Mouse (Mus musculus) heart, adult 11 months (tissue): ENCODE data around the gene Iglon5.

Experiments used
- DNase-seq: peaks from one replicate; pipeline ENCODE4 v3.0.0; 2022

Gene Iglon5

DNA sequence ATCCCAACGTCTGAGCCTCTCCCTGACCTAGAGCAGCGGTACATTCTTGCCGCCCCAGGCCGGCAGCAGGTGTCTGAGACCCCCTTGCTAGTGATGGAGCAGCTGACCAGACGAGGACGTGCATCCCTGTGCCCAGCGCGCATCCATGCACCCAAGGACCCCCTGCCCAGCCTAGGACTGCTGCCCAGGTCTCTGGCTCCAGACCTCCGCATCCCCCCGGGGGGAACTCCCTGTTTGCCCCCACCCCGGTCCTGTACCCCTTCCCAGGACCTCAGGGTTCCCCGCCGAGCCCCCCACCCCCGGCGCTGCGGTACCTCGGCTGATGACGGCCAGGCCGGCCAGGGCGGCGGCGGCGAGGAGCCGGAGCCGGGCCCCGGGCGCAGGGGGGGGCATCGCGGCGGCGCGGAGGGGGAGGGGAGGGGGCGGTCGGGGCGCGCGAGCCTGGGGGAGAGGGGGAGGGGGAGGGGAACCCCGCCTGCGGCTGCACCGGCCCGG is at the start of gene Iglon5:
Gene Iglon5, minus strand, starts transcription at position 445 of the 495 bp plus-strand sequence.
- peak; percentile 88 for DNase-seq

DNA sequence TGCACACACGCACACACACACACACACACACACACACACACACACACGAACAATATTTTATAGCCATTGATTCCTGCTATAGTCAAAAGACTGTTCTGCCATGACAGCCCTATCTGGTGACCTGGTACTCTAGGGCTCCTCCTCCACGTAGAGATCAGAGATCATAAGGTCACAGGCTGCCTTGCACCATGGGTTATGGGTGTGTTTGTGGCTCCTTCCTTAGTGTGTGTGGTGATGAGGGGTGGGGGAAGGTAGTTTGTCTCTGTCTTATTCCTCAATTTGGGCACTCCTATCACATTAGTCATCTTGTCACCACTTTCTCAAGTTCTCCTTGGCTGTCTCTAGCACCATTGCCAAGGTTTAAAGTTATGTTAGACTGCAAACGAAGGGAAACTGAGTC is 48.6 kb upstream of the Iglon5 start:
- DNase-seq, result peak; percentile 14

DNA sequence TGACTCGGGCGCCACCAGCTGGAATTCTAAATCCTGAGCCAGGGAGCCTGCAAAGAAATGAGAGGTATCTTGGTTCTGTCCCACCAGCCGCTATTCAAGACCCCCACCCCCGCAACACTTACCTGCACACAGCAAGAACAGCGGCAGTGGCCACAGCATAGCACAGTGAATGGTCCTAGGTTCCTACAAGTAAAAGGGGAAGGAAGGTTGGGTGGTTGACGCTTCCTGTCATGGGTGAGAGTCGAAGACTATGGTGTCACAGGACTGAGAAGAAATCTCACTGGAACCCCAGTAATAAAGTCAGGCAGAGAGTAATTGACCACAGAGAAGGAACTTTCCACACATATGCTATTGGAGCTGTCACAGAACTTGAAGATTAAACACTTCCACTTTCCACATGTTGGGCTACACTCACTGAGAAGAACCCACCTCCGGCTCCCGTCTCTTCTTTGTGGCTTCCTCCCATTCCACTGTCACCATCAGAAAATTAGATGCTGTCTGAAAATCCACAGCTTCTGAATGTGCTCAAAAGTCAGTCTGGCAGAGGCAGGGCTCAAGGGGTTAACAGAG is 43.1 kb upstream of the Iglon5 start:
- DNase-seq, result peak; percentile 96

DNA sequence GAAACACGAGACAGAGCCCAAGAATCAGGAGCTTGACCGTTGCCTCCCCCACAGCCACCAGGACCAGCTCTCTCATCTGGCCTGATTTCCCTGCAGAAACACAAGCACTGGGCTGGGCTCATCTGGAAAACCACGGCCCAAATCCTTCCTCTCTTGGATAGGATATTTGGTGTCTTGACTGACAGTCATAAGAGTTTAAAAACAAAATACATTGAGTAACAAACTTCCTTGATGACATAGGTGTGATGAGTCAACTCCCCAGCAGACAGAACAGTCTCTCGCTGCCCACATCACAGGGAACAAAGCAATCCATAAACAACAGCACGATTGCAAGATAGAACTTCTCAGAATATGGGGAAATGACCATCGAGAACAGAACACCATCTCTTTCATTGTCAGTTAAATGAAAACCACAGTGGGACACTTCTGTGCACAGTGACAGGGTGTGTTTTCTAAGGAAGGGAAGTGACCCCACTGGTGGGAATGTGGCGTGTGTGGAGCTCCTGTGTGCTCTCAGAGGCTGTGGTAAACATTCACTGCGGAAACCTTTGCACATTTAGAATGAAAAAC is 40.4 kb upstream of the Iglon5 start:
- DNase-seq, result peak; percentile 91

DNA sequence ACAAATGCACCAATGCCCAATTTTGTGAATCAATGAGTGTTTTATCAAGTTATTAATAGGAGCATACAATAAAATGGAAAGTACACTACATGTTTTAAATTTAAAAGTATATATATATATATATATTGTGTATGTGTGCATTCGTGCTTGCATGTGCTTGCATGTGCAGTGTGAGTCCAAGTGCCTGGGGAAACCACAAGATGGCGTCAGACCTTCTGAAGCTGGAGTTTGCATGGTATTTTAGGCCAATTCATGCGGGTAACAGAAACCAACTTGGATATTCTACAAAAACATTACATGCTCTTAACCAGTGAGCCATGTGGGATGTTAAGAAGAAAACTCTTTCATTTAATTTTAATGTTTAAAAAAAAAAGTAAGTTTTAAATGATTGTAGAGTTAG is 35.4 kb upstream of the Iglon5 start:
- peak; percentile 59 for DNase-seq

DNA sequence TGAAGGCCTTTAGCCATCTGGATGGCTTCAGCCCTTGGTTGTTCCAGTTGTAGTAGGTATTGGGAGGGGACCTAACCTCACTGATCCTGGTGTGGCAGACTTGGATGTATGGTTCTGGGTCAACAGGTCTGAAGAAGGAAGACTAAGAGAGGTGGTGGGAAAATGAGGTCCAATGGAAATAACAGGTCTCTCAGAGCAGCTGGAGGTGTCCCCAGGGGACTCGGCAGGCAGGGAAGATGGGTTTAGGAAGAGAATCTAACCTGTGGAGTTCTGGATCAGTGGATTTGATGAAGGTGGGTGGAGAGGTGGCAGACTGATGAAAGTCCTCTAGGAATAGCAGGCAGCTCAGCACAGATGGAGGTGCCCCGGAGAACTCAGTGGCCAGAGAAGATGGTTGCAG is 32.9 kb upstream of the Iglon5 start:
- peak; percentile 55 for DNase-seq

DNA sequence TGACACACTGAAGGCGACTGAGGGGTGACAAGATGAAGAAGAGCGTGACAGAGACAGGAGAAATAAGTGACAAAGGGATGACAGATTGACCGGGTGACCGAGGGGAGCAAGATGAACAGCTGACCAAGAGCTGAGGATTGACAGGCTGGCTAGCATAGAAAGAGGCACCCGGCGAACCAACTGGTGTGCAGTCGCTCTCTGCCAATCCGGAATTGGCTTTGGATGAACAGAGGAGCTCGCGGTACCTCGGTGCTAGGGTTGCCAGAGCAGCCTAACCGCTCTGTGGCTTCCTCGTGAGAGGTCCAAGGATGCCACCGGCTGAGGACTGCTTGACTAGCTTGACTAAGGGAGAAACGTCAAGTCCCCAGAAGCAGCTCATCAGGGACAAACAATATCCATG is 28.5 kb upstream of the Iglon5 start:
- peak; percentile 61 for DNase-seq

DNA sequence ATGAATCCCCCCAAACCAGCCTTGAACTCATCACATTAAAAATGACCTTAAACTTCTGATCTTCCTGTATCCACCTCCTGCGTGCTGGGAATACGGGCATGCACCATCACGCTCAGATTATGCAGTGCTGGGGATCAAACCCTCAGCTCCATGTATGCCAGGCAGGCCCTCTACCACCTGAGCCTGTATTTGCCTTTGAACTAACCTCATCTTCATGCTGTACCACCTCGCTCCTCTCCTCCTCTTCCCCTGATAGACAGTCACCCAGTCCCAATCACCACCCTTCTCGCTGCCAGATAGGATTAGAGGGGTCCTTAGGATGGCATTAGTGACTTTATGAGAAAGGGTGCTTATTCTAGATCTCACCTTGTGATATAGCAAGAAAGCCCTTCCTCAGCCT is 25.2 kb upstream of the Iglon5 start:
- DNase-seq, result peak; percentile 66

DNA sequence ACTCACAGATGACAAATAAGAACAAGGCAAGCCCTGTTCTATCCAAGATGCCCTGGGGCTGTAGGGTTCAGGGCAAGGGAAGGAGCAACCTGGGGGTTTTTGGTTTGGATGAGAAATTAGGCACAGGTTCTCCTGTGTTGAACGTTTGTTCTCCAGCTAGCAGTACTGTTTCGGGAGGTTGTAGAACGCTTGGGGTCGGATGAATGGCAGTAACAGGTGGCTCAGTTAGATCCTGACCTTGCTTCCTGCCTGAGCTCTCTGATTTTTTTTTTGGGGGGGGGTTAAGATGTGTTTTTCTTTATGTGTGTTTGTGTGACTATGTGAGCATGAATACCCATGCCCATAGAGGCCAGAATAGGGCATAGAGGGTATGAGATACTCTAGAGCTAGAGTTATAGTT is 22.6 kb upstream of the Iglon5 start:
- DNase-seq, result no peak

DNA sequence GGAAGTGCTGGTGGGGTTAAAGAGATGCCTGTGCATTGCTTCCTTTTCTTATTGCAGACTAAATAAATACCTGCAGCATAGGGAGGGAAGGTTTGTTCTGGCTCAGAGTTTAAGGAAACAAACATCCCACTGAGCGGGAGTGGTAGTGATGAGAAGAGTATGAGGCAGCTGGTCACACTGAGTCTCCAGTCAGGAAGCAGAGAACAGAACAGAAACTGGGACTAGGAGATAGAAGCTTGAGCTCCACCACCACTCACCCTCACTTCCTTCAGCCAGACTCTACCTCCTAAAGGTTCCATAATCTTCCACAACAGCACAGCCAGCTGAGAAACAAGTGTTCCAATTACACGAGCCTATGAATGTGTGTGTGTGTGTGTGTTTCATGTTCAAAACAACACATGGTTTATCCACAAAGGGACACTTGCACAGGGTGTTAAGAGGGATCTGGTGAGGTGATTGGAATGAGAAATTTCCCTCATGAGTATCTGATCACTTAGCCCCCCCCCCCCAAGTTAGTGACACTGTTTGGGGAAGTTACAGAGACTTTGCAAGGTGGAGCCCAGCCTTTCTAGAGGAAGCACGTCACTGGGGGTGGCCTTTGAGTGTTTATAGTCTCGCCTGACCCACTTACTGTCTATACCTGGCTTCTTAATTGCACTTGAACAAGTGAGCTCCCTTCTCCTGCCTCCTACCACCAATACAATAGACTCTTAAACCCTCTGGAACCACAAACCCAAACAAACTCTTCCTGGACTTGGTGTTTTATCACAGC is 22.0 kb upstream of the Iglon5 start:
- peak; percentile 51 for DNase-seq

DNA sequence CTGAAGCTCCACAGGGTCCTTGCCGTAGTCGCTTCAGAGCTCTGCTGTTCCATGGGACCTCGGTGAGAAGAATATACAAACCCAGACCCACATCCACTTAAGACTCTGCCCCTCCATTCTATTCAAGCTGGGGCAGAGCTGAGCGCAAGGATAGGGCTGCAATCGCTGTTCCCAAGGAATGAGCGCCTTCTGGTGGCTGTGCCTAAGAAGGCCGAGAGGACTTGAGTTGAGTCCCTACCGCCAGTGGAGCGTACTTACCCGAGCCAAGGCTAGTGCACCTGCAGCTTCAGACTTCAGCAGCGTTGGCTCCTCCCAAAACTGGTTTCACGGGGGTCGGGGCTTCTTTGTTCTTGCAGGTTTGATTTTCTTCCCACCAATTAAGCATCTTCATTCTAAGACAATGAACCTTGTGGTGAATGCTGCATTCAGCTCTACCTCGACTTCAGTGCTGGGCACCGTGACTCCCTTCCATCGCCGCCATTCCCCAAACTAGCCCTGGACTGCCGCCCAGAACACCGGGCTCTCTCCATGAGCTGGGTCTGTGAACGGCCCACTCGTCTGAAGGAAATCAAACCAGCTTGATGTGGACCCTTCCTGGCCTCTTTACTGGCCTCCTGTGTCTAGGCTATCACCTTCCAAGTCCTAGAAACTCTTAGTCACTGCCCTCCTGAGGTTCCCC is 5.6 kb upstream of the Iglon5 start:
- DNase-seq, result no peak

DNA sequence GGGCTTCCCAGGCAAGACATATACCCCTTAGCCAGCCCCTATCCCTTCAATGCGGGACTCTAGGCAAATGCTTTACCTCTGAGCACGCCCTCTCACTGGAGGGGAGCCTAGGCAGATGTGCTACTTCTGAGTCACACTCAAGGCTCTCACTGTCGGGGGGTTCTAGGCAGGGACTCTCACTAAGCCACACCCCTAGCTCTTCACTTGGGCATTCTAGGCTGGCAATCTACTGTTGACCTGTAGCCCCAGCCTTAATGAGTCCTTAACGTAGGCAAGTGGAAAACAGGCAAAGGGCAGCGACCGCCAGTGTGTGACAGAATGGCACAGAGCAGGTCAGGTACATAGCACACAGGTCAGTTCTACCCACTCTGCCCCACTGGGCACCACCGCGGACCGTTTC is 986 bp upstream of the Iglon5 start:
- DNase-seq, result no peak

DNA sequence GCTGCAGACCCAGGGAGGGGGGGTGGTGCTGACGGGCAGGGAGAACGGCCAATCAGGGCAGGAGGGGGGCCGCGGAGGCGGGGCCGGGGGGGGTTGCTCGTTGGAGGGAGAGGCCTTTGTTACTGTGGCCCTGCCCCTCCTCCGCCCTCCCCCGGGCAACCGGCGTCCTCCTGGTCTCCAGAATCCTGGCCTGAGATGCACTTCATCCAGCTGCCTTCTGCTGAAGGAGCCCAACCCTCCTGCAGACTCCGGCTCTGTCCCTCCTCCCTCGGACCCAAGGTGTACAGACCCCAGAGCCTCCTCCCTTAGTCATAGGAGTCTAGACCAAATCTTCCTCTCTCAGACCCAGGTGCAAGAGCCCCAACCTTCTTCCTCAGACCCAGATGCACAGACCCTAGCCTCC is 308 bp upstream of the Iglon5 start:
- DNase-seq, result peak; percentile 93

DNA sequence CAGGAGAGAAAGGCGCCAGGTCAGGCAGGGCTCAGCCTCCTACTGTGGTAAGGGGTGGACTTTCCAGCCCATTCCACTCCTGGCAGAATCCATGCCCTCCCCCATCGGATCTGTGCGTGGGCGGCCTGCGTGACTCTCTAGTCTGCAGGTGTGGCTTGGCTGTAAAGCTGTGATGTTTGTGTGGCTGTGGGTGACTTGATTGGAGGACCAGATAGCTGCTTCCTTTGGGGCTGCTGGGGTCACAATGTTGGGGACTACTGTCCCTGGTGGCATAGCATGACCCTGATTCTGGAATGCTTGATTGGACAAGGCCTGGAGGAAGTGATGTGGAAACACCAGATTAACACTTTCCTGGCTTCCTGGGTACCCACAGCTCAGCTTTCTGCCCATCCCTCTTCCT is 1.2 kb downstream of the Iglon5 start:
- DNase-seq, result peak; percentile 82

DNA sequence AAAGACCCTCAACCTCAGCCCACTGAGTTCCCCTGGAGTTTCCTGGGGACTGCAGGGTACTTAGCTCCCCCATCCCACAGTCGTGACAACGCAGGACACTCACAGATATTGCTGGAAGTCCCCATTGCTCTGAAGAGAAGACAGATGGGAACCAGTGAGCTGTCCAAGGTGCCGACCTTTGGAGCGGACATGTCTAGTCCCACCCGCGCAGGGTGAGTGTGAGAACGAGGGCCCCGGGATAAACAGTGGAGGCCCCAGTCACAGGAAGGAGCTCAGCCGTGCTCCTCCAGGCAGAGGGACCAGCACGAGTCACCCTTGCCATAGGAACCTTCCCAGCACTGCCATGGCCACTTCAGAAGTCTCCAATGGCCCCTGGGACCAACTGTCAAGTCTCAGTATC is 6.6 kb downstream of the Iglon5 start:
- peak; percentile 75 for DNase-seq

DNA sequence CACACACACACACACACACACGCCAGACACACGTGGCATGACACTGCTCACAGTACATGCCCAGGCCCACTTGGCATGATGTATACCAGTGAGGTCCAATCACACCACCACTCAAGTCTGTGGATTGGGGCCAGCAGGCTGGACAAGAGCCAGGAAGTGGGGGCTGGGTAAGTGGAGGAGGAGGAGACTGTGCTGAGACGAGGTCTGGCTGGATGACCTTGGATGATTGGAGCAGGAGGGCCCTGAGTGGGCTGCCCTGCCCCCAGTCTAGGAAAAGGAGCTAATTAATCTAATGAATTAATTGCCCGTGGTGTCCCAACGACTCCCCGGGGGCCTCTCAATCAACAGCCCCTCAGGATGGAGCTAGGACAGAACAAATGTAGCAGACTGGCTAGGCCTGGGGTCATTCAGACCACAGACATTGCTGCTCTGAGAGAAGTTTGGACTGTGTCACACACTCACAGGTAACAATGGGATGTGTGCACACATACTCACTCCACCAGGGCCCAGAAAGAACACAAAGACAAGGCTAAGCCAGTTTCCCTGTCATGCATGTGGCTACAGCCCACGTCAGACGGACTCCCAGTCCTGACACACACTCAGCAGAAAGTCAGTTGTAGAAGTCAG is 7.7 kb downstream of the Iglon5 start:
- DNase-seq, result no peak

DNA sequence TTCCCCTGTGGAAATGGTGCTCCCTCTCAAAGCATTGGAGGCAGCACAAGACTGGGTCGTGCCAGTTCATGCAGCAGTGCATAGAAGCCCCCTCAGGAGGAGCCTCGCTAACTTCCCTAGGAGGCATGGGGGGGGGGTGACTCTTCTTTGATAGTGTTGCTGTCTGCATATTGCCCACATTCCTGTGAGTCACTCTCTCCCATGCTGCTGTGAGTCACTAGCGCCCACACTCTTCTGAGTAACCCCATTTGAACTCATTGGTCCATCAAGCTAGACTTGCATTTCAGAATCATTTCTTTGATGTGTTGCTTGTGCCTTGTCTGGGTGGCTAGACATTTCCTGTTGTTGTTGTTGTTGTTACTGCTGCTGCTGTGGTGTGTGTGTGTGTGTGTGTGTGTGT is 8.7 kb downstream of the Iglon5 start:
- no peak for DNase-seq

DNA sequence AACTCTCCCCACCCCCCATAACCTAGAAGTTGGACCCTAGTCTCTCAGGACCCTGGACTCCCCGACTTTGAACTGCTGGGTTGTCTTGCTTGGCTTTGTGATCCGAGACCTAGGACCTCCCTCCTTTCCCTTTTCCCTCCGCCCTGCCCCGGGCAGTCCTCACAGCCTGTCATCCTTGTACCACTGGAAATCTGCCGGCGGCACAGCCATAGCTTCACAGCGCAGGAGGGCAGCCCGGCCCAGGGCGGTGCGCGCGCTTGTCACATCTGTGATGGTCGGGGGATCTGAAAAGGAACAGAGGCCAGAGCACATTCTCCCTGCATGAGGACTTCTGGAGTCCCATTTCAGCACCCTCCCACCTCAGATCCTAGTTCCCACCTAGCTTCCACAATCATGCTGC is 13.5 kb downstream of the Iglon5 start:
- no peak for DNase-seq

DNA sequence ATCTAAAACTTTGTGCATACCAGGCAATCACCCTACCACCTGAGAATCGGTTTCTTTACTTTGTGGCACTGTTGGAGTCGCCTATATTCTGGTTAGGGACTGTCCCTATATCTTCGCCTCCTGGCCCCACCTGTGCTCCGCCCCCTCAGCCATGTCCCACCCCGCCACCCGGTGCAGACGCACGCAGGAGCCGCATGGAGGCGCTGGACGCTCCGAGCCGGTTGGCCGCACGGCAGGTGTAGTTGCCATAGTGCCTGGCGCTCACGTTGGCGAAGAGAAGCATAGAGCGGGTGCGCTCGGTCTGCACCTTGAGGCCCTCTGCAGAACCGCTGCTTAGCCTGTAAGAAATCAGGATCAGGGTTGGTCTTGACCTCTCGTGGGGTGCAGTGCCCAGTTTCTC is 14.2 kb downstream of the Iglon5 start:
- DNase-seq, result no peak

DNA sequence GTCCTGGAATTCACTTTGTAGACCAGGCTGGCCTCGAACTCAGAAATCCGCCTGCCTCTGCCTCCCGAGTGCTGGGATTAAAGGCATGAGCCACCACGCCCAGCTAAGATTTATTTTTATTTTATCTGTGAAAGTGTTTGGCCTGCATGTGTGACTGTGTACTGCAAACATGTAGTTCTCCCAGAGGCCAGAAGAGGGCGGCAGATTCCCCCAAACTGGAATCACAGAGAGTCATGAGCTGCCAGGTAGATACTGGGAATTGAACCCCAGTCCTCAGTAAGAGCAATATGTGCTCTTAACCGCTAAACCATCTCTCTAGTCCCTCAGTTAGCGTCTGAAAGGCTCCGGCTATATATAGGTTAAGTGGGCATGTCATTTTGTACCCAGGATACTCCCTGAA is 19.5 kb downstream of the Iglon5 start:
- no peak for DNase-seq

DNA sequence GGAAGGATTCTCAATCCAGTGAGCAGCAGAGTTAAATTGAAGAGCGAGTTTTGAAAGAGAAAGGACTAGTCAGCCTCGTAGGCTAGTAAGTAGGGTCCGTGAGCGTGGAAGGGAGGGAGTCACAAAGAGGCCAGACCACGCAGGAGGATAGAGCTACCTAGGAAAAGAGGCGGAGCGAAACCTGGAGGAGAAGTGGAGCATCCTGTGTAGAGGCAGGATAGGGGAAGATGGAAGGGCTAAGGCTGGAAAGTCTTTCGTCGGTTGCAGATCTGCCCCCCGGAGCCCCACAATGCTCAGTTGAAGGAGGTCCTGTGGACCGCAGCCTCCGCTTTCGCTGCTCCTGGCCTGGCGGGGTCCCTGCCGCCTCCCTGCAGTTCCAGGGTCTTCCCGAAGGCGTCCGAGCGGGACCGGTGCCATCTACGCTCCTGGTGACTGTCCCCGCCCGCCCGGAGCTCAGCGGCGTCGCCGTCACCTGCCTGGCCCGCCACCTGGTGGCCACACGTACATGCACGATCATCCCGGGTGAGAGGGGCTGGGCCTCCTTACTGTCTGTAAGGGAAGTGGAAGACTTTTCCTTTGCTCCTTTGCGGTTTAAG is 23.7 kb downstream of the Iglon5 start:
- DNase-seq, result peak; percentile 98

DNA sequence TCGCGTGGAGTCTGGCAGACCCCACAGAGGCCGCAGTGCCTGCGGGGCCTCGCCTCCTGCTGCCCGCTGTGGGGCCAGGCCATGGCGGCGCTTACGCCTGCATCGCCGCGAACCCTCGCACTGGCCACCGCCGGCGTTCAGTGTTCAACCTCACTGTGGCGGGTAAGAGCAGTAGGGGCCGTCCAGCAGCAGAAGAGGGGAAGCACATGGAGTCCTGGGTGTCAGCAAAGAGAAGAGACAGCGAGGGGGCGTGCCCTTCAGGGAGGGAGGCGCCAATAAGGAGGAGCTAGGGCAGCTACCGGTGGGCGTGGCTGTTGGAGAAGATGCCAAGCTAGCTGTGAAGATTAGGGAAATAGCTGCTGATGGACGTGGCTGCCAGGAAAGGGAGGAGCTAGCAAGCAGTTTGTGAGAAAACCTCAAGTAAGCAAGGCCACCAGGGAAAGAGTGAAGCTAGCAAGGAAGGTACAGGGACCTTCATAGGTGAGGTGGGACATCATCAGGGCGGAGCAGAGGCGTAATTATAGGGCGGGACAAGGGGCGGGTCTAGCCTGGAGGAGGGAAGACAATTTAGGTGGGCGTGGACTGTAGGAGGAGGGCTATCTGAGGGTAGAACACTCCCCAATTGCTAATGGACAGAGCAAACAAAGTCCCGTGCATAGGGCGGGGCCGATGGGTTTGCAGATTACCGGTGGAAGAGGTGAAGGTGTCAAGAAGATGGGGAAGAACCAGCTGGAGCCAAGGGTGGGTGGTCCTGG is 24.4 kb downstream of the Iglon5 start:
- peak; percentile 99 for DNase-seq
